Mouse (Mus musculus) frontal cortex, postnatal 10 days (tissue): ENCODE results near the gene Rad9b.
A peak's percentile ranks its signal among the peaks of the same experiment; 100 is the strongest.
"Not testable (repeated sequence)": the region's sequence is repeated elsewhere in the genome, so short reads cannot be mapped to it uniquely, and the experiment has no call there.

ENCODE experiments used
- DNase-seq, 2 experiments: peaks; one replicate each; pipeline ENCODE4 v3.0.0; 2022; ENCODE audit warnings: low spot score in 2 of 2, mixed read lengths in 1 of 2

Rad9b gene

DNA sequence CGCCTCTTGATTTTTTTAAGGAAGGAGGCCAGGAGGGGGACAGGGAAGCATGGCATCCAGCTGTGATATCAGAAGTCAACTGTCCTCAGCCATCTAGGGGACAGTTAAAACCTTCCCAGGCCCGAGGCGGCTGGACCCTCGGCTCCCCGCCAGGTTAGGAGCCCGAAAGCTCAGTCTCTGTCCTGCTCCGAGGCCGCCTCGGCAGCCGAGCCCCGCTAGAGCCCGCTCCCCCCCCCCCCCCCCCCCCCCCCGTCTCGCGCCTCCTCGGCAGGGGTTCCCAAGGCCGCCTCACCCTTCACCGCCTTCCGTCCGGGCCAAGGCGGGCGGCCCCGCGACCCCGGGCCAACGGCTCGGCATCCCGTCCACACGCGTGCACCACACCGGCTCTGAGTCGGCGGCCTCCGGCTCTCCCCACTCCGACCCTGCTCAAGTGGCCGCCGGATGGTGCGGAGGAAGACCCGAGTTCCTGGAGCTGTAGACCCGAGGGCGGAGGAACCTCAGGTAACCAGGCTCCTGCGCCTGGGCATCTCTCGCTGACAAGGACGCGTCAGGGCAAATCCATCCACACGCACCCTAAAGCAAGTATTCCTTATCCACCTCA is 17.7 kb upstream of the Rad9b start, which contains the start of gene Gpn3:
Gene Gpn3 (plus strand): TSS at position 286 of the 601 bp plus-strand sequence.
- no peak for DNase-seq

DNA sequence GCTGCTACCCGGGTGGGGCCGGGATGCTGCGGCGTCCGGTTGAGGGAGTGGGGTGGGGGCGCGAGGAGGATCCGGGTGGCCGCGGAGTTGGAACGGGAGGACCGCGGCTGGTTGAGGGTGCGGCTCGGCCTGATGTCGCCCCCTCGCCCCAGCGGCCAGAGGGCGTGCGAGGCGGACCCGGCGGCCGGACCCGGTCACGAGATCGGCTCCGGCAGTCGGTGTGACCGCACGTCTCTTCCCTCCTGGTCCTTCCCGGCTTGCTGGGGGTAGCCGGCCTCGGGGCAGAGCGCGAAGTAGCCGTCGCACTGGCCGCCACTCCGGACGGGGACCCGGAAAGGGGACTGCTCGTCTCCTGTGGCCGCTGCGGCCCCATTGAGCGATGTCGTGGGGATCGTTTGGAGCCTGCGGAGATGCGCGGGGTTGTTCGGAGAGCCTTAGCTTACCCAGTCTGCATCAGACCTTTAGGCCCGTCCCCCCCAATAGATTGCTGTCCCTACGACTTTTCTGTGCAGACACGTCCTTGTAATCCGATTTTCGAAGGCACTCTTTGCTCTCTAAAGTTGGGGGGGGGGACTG is 547 bp upstream of the Rad9b start:
- DNase-seq, result no peak

GRCm38 (mm10) chr5:122345777-122346176 is 8.3 kb downstream of the Rad9b start:
- no peak for DNase-seq

DNA sequence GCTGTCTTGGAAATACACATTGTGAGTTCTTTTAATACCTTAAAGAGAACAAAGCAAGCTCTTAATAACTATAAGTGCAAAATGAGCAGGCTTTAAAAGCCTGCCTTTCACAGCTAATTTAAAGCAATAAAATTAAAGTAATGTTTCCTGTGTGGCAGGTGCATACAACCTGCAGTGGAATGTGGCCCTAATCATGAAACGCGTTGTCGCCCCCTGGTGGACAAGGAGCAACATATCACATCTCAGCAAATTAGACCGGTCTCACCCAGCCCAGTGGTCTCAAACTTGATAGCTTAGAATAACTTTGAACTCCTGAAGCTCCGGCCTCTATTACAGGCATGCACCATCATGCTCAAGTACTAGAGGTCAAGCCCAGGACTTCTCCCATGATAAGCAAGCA is 9.8 kb downstream of the Rad9b start:
- peak in 1 of 2 experiments; percentile 66 for DNase-seq

- DNase-seq, result no peak
Observed at GRCm38 (mm10) chr5:122343768-122344167, 10.3 kb downstream of the Rad9b start.

DNA sequence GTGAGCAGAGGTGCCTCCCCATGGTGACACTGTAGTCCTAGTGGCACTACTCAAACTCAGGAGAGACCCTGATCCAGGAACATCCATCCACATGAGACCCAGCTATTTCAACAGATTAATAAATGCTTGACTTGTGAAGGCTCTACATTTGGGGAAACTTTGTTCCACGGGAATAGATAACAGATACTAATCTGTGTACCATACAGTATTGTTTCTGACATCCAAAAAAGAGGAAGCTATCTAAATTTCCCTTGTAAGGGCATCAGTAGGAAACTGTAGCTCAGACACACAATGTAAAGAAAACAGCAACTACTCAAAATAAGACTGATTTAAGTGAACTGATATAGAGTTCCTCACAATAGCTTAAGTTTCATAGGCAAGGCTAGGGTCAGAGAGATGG is 11.2 kb downstream of the Rad9b start:
- DNase-seq, result no peak

DNA sequence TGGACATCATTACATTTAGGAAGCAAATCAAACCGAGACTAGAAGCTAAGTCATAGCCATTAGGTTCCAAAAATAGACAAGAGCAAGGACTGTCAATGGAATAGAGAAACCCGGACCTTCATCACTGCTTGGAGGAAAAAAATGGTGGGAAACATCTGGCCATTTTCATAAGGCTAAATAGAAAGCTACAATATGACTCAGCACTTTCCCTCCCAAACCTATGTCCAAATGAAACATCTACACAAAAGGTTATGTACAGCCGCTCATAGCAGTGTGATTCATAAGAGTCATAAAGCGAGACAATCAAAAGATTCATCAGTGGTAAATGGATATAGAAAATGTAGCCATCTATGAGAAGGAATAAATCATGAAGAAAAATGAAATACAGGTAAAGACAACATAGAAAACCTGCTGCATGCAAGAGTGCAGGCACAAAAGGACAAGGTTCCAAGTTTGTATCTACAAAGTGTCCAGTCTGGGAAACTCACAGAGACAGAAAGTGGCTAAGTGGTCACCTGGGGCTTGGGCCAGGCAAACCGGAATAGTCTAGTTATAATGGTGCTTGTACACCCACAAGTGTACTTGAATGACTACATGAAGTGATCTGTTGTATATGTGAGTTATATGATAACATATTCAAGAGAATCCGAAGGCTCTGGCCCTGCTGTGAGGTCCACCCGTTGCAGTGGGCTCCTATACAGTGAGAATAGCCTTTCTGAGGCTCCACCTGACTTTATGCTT is 17.3 kb downstream of the Rad9b start:
- DNase-seq, result no peak

- no peak for DNase-seq
Observed at GRCm38 (mm10) chr5:122334682-122335081, 19.4 kb downstream of the Rad9b start.

- no peak for DNase-seq
Observed at GRCm38 (mm10) chr5:122330269-122330668, 23.8 kb downstream of the Rad9b start.

GRCm38 (mm10) chr5:122327283-122327682 is 26.8 kb downstream of the Rad9b start:
- no peak for DNase-seq

DNA sequence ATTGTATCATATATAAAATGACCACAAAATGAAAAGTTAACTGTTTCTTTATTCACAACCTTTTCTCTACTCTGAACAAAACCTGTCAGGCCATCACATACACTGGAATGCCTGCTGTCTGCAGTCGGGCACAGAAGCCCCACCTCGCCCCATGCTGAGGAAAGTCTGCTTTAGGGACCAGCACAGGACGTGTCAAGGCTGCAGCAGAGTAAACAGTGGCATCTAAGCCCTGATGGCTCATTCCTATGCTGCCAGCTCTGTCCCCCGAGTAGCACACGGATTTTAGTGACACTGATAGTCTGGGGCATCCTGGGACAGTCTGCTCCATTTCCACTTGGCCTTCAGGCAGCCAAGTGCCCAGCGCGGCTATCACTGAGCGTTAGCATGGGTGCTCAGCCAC is 28.6 kb downstream of the Rad9b start:
- no peak for DNase-seq

DNA sequence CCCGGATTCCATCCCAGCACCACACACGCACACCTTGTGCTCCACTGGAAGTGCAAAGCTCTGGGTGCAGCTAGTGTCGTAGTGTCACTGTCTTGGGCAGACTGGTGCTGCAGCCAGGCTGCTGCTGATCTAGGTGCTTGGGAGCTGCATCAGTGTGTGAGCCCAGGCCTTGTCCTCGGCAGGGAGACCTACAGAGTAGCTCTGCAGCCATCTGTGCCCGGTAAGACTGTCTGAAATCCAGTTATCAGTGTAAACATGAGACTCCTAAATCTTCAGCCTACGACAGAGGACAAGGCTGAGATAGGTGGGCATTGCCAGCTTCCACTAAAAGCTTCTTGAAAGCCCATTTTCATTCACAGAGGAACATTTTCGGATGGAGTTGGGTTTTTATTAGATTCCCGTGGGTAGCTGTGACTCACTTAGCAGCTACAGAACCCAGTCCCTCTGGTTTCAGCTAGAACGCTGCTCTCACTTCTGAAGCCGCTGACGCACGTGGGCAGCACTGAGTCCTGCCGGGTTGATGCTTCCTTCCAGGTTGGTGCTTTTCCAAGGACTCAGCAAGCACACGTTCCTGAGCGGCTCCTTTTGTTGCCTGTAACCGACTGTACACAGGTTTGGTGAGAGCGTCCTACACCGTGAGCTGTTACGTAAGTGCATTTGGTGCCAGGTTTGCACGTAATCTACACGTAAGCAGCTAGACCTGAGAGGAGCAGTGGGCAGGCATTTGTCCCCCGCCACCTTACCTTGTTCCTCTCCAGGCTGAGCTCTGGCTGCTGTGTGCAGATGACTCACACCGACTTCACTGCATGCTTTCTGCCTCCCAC is 29.2 kb downstream of the Rad9b start:
- peak; percentile 61 to 74 for DNase-seq

GRCm38 (mm10) chr5:122323523-122323922 is 30.5 kb downstream of the Rad9b start:
- DNase-seq, result no peak

DNA sequence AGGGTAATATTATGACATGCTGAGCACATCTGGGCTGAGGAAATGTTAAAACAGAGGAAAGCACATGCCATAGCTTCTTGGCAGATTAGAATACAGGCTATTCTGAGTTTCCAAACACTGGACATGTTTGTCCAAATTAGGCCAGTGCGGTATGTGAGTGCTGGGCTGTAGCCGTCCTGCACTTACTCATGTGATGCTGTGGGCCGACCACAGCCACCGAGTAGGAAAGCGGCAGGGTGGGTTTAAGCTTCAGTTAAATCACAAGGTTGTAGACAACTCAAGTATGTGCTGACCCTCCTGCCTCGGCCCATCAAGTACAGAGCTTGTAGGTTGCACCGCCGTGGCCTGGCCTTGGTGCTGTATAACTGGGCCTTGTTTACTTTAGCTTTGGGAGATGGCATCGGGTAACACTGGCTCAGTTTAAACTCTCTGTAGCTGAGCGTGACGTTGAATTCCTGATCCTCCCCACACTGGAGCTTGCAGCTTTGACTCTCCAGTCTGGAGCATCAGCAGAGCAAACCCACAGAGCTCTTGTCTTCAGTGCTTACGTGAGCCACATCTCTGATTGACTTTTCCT is 33.7 kb downstream of the Rad9b start:
- no peak for DNase-seq

- DNase-seq, result no peak
Observed at GRCm38 (mm10) chr5:122319474-122320204, 34.4 kb downstream of the Rad9b start.

DNA sequence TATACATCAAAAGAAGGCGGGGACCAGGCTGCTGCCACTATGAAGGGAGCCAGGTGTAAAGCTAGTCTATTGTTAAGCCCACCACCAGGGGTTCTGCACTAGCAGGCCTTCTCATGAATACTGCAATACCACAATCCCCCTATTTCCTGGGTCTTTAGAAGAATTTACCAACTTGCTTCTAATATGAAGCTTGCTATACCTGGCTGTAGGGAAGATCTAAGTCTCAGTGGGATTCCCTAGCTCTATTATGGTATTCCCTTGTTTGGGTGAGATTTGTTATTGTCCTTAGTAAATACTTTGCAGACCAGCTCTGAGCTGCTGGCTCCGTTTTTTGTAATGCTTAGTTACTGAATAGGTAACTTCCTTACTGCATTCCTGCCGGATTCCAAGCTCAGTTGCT is 35.1 kb downstream of the Rad9b start:
- DNase-seq, result not testable (repeated sequence)

- DNase-seq, result no peak
Observed at GRCm38 (mm10) chr5:122318100-122318499, 35.9 kb downstream of the Rad9b start.

DNA sequence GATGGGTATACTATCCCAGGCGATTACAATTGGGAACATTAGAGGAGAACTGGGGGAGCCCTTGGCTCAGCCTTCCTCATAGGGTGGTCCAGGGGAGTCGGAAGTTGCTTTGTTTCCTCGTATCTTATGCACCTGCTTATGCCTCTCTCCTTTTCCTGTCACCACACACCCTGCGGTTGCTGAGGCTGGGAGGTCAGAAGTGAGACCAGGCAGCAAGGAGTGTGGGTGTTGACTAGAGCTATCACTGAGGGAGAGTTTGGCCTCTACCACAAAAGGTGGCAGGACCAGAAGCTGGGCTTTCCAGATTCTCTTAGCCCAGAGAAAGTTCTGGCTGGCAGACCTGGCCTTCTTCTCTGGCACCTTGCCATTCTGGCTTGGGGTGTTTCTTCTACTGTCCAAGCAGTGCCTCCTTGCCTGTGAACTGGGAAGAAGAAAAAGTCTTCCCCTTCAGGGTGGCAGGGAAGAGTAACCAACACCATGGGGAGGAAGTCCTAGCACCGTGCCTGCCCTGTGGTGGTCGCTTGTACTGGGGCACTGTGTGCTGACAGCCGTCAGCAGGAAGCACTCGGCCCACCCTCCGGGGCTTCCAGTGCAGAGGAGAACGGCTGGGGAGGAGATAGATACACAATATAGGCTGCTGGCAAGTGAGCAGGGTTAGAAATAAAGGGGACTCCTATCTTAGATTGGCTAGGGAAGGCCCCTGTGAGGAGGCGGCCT is 36.5 kb downstream of the Rad9b start:
- DNase-seq, result peak in 1 of 2 experiments; percentile 32

DNA sequence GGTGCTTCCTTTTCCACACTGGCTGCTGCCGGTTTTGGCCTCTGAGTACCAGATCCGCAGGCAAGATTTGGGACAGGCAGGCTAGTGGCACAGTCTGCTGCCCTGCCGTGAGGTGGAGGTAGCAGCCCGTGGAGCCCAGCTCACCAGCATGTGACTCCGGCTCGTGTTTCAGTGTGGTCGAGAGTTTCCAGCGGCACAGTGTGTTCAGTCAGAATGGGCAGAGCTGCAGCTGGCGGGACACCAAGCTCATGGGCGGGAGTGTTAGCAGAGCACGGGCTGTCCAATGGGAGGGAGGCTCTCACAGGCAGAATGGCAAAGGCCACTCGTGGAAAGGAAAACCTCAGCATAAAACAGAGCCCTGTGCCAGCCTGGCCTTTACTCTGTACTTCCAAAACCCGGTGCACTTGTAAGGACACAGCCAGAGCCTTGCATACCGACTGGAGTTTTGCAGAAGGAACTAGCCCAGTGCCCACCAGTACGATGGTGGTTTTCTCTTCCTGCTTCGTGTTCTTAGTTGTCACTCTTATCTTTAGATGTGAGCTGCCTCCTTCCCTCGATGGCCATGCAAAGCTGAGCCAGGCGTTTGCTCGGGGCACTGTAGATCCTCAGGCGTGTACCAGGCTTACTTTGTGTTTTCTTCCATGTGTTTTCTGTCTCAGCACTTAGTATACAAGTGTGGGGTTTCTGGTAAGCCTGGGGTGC is 38.9 kb downstream of the Rad9b start:
- DNase-seq, result peak; percentile 79 to 86
